ENCODE assay signal across 8 mouse cellular contexts in the genomic region with DNA sequence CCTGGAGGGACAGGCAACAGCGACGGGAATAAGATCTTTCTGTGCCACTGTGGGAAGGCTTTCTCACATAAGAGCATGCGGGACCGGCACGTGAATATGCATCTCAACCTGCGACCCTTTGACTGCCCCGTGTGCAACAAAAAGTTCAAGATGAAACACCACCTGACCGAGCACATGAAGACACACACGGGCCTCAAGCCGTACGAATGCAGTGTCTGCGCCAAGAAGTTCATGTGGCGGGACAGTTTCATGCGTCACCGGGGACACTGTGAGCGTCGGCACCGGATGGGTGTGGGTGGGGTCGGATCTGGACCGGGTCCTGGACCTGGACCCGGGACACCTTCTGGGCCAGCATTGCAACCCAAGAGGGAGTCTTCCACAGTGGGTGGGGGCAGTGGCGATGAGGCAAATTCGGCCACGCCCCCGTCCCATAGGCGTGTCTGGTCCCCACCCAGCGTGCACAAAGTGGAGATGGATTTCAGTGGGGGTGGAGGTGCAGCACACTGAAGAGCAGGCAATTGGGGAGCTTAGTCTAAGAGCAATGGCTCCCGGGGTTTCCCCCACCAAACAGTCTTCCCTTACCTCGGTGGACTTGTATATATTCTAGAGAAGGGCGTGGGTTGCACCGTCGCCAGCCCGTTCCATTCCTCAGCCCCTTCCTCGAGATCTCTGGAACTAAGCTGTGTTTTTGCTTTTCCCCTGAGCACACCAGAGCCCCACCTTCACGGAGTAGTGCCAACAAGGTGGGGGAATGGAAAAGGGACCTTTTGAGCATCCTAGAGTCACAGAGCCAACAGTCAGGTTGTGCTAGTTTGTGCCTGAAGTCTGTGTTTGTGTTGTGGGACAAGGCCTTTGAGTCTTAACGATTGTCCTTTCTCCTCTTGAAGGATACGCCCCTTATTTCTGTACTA. TPM values are rescaled to one million over a fixed set of nuclear protein-coding genes. Genes with fewer than 3 reads are reported as not detected.
DNase-seq lines count a peak whose midpoint lies in the region; ATAC-seq and TF ChIP-seq lines count a peak whose summit lies in the region.

No protein-coding gene starts in this region.

- no peak for TF ChIP-seq CTCF in stomach, postnatal 0 days (IDR thresholded peaks at IDR 0.05; ENCODE audit: low read depth)

- H3K9me3 ChIP-seq in erythroblast, embryonic 14.5 days (ENCODE audit: control insufficient read depth, low read length): peaks cover 25% of the 10 kb centered on the region
- no peaks in the 10 kb centered on the region for H3K9me3 ChIP-seq in hindbrain, embryonic 13.5 days
- H3K9me3 ChIP-seq in liver, embryonic 16.5 days (replicated peaks; ENCODE audit: control insufficient read depth, low read length): peaks cover 17% of the 10 kb centered on the region
- H3K9me3 ChIP-seq in stomach, postnatal 0 days (ENCODE audit: control insufficient read depth, low read length): no peaks in the 10 kb centered on the region

- H3K36me3 ChIP-seq in erythroblast, embryonic 14.5 days (ENCODE audit: control insufficient read depth): peaks cover 47% of the 10 kb centered on the region
- peaks cover 27% of the 10 kb centered on the region for H3K36me3 ChIP-seq in hindbrain, embryonic 13.5 days
- peaks cover 24% of the 10 kb centered on the region for H3K36me3 ChIP-seq in liver, embryonic 16.5 days (ENCODE audit: control insufficient read depth, insufficient read depth)
- H3K36me3 ChIP-seq in stomach, postnatal 0 days (ENCODE audit: control insufficient read depth, insufficient read depth, low read length): peaks cover 10% of the 10 kb centered on the region

- peak overlapping the region; percentile 74 for H3K9ac ChIP-seq in hindbrain, embryonic 13.5 days
- peak overlapping the region; percentile 85 for H3K9ac ChIP-seq in liver, embryonic 16.5 days (ENCODE audit: low read depth, low read length)
- no peak overlapping the region for H3K9ac ChIP-seq in stomach, postnatal 0 days (ENCODE audit: low read length)

- H3K27ac ChIP-seq in hindbrain, embryonic 13.5 days: no peak overlapping the region
- peak overlapping the region; percentile 93 for H3K27ac ChIP-seq in liver, embryonic 16.5 days (ENCODE audit: low read length)
- peak overlapping the region; percentile 89 for H3K27ac ChIP-seq in stomach, postnatal 0 days (replicated peaks)

- H3K4me3 ChIP-seq in erythroblast, embryonic 14.5 days (replicated peaks): peak overlapping the region; percentile 78
- H3K4me3 ChIP-seq in hindbrain, embryonic 13.5 days: peak overlapping the region; percentile 45
- H3K4me3 ChIP-seq in liver, embryonic 16.5 days (ENCODE audit: low read depth, low read length): peak overlapping the region; percentile 86
- H3K4me3 ChIP-seq in stomach, postnatal 0 days (ENCODE audit: low read depth, low read length): peak overlapping the region; percentile 77

- H3K27me3 ChIP-seq in erythroblast, embryonic 14.5 days (ENCODE audit: control insufficient read depth): no peaks in the 10 kb centered on the region; the same call in 1 of the 2 replicates
- H3K27me3 ChIP-seq in hindbrain, embryonic 13.5 days: peaks cover 14% of the 10 kb centered on the region
- H3K27me3 ChIP-seq in liver, embryonic 16.5 days (ENCODE audit: control insufficient read depth, insufficient read depth, low read depth, low read length): no peaks in the 10 kb centered on the region
- H3K27me3 ChIP-seq in stomach, postnatal 0 days (ENCODE audit: control insufficient read depth, insufficient read depth, low read length): no peaks in the 10 kb centered on the region

- WGBS in hindbrain, embryonic 13.5 days: 59% methylated on average over 37 of the region's 37 CpGs
- 54% methylated on average over 37 of the region's 37 CpGs for WGBS in liver, embryonic 16.5 days (ENCODE audit: insufficient replicate concordance)
- 54% methylated on average over 37 of the region's 37 CpGs for WGBS in stomach, postnatal 0 days

- peak overlapping the region; percentile 73 for H3K4me2 ChIP-seq in hindbrain, embryonic 13.5 days
- H3K4me2 ChIP-seq in liver, embryonic 16.5 days (ENCODE audit: low read depth, low read length): peak overlapping the region; percentile 93
- H3K4me2 ChIP-seq in stomach, postnatal 0 days (replicated peaks; ENCODE audit: low read depth): peak overlapping the region; percentile 96

- TF ChIP-seq EP300 in stomach, postnatal 0 days (optimal IDR thresholded peaks at IDR 0.05): no peak

- peak; percentile 15 for ATAC-seq in CD4-positive, CD25-positive, alpha-beta regulatory T cell, adult 4 months
- ATAC-seq in hindbrain, embryonic 13.5 days (ENCODE audit: low FRiP score): no peak
- no peak for ATAC-seq in liver, embryonic 16.5 days (ENCODE audit: low read depth)
- no peak for ATAC-seq in stomach, postnatal 0 days (ENCODE audit: low FRiP score, low TSS enrichment)

- peak; percentile 70 for DNase-seq in cerebellum, adult 11-12 months
- no peak for DNase-seq in cerebellum, postnatal 4 days (ENCODE audit: low spot score in 2 of 2)
- peak; percentile 52 for DNase-seq in stomach, postnatal 0 days (ENCODE audit: low spot score)
- no peak for DNase-seq in right cerebral cortex, postnatal 25 days

- H3K4me1 ChIP-seq in erythroblast, embryonic 14.5 days (ENCODE audit: control insufficient read depth): peaks cover 84% of the 10 kb centered on the region
- peaks cover 69% of the 10 kb centered on the region for H3K4me1 ChIP-seq in hindbrain, embryonic 13.5 days (replicated peaks)
- H3K4me1 ChIP-seq in liver, embryonic 16.5 days (ENCODE audit: control insufficient read depth, low read depth, low read length): peaks cover 36% of the 10 kb centered on the region
- no peaks in the 10 kb centered on the region for H3K4me1 ChIP-seq in stomach, postnatal 0 days (replicated peaks; ENCODE audit: control insufficient read depth, insufficient read depth)

RNA-seq across cellular contexts. Expression of gene Zbtb22, which starts 2.8 kb away (rescaled TPM):
- 1 to 10 TPM; 3.6 to 3.8 TPM for polyA plus RNA-seq in CD4-positive, CD25-positive, alpha-beta regulatory T cell, adult 4 months (2017; shearing (Covaris generic))
- 5.6 and 5.7 TPM in 2 replicates for polyA plus RNA-seq in erythroblast, embryonic 14.5 days (2012)
- polyA plus RNA-seq in hindbrain, embryonic 13.5 days (2015; fragmentation: Nextera tagmentation; extraction: Ambion mirVana): 16.8 and 18.7 TPM in 2 replicates
- 7.8 and 9.1 TPM in 2 replicates for polyA plus RNA-seq in liver, embryonic 16.5 days (2015; fragmentation: Nextera tagmentation; extraction: Ambion mirVana)
- polyA plus RNA-seq in stomach, postnatal 0 days (2015; fragmentation: Nextera tagmentation; extraction: Ambion mirVana): 10.7 and 12.2 TPM in 2 replicates

RNA-seq across cellular contexts. Expression of gene Tapbp, which starts 2.8 kb away (rescaled TPM):
- polyA plus RNA-seq in CD4-positive, CD25-positive, alpha-beta regulatory T cell, adult 4 months (2017; shearing (Covaris generic)): 100 to 1,000 TPM; 348 to 555 TPM
- polyA plus RNA-seq in erythroblast, embryonic 14.5 days (2012): 14.7 and 21.8 TPM in 2 replicates
- polyA plus RNA-seq in hindbrain, embryonic 13.5 days (2015; fragmentation: Nextera tagmentation; extraction: Ambion mirVana): 26.8 and 29.2 TPM in 2 replicates
- polyA plus RNA-seq in liver, embryonic 16.5 days (2015; fragmentation: Nextera tagmentation; extraction: Ambion mirVana): 31.0 and 34.6 TPM in 2 replicates
- polyA plus RNA-seq in stomach, postnatal 0 days (2015; fragmentation: Nextera tagmentation; extraction: Ambion mirVana): 63.7 and 72.4 TPM in 2 replicates

RNA-seq across cellular contexts. Expression of gene Daxx, which starts 9.3 kb away (rescaled TPM):
- 100 to 1,000 TPM; 117 to 200 TPM for polyA plus RNA-seq in CD4-positive, CD25-positive, alpha-beta regulatory T cell, adult 4 months (2017; shearing (Covaris generic))
- 1.4 TPM in 2 replicates for polyA plus RNA-seq in erythroblast, embryonic 14.5 days (2012)
- polyA plus RNA-seq in hindbrain, embryonic 13.5 days (2015; fragmentation: Nextera tagmentation; extraction: Ambion mirVana): 48.1 and 54.6 TPM in 2 replicates
- 18.6 and 19.6 TPM in 2 replicates for polyA plus RNA-seq in liver, embryonic 16.5 days (2015; fragmentation: Nextera tagmentation; extraction: Ambion mirVana)
- 18.1 and 22.4 TPM in 2 replicates for polyA plus RNA-seq in stomach, postnatal 0 days (2015; fragmentation: Nextera tagmentation; extraction: Ambion mirVana)

RNA-seq across cellular contexts. Expression of gene Rgl2, which starts 10.8 kb away (rescaled TPM):
- polyA plus RNA-seq in CD4-positive, CD25-positive, alpha-beta regulatory T cell, adult 4 months (2017; shearing (Covaris generic)): 10 to 100 TPM; 30.2 to 31.4 TPM
- polyA plus RNA-seq in erythroblast, embryonic 14.5 days (2012): 3.1 and 3.5 TPM in 2 replicates
- polyA plus RNA-seq in hindbrain, embryonic 13.5 days (2015; fragmentation: Nextera tagmentation; extraction: Ambion mirVana): 56.7 and 56.9 TPM in 2 replicates
- polyA plus RNA-seq in liver, embryonic 16.5 days (2015; fragmentation: Nextera tagmentation; extraction: Ambion mirVana): 7.8 and 9.0 TPM in 2 replicates
- polyA plus RNA-seq in stomach, postnatal 0 days (2015; fragmentation: Nextera tagmentation; extraction: Ambion mirVana): 18.6 and 24.4 TPM in 2 replicates

RNA-seq across cellular contexts. Expression of gene Platr17, which starts 13.6 kb away (rescaled TPM):
- 1 to 10 TPM; 2.0 to 3.1 TPM for polyA plus RNA-seq in CD4-positive, CD25-positive, alpha-beta regulatory T cell, adult 4 months (2017; shearing (Covaris generic))
- 0.08 TPM in 1 of 2 replicates, not detected in the other for polyA plus RNA-seq in erythroblast, embryonic 14.5 days (2012)
- 0.41 and 0.49 TPM in 2 replicates for polyA plus RNA-seq in hindbrain, embryonic 13.5 days (2015; fragmentation: Nextera tagmentation; extraction: Ambion mirVana)
- polyA plus RNA-seq in liver, embryonic 16.5 days (2015; fragmentation: Nextera tagmentation; extraction: Ambion mirVana): 0.21 and 0.54 TPM in 2 replicates
- 1.1 TPM in 2 replicates for polyA plus RNA-seq in stomach, postnatal 0 days (2015; fragmentation: Nextera tagmentation; extraction: Ambion mirVana)

Comparison
In these comparisons a context has a peak if more than half of its experiments do, and no peak if none do; other contexts are left out.
1. DNase-seq: peak in cerebellum, adult 11-12 months (single experiment) and stomach, postnatal 0 days (single experiment); none in cerebellum, postnatal 4 days (0 of 2) and right cerebral cortex, postnatal 25 days (single experiment).
2. Peak in every context shown above with its lines, with median percentiles within 50 percentile points of each other: H3K4me3 ChIP-seq and H3K4me2 ChIP-seq.